Mouse (Mus musculus) cerebellum, adult 9-11 months (tissue): ENCODE measurements around the gene Pecam1.
"Not testable (repeated sequence)": the region's sequence is repeated elsewhere in the genome, so short reads cannot be mapped to it uniquely, and the experiment has no call there.

Source experiments
- DNase-seq: peaks from one replicate; pipeline ENCODE4 v3.0.0; 2022

The Pecam1 gene

DNA sequence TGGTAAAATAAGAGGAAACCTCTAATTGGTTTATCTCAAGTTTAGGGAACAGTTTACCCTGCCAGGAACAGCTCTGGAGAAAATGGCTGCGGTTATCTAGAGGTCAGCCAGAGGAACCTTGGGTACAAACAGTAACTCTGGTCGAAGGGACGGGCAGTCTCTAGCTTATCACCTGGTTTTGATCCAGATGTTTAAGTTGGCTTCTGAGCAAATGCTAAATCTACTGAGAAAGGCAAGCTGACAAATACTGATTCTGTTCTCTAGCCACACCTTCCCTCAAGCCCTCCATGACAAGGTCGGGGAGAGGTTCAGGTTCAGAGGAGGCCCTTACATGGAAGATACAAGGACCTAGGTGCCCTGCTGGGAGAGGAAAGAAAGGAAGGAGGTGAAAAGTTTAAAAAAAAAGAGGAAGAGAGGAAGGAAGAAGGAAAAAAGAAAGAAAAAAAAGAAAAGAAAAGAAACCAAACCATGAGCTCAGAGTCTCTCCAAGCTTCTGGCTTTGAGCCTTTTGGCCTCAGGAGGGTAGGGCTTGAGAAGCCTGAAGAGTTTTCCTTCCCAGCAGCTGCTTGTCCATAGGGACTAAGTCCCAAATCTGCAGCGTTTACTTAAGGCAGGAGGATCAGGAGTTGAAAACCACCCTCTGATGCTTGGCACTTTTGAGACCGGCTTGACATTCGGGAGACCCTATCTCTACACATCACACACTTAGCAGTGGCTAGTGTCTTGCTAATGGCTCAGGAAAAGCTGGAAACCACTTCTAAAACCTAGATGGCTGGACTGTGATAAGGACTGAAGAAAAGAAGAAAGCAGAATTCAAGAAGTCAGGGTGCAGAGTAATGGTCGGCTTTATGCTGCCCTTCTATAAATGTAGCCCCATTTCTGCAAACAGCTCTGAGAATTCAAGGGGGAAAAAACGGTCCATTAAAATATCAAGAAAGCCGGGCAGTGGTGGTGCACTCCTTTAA is 21.7 kb downstream of the Pecam1 start:
- DNase-seq, result no peak

DNA sequence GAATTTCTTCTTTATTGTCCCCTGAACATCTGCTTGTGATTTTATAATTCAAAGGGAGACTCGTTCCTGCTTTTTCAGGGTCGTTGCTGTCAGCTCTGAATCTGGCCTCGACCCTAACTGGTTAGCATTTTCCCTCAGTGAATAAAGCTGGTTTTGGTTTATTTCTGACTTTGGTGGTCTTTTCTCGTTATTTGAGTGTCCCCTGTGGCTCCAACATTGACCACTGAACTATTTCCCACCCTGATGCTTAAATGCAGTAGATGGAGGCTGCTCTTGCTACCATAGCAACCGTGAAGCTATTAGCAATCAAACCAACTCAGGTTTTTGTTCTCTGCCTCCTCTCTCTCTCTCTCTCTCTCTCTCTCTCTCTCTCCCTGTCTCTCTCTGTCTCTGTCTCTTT is 22.5 kb downstream of the Pecam1 start:
- no peak for DNase-seq

DNA sequence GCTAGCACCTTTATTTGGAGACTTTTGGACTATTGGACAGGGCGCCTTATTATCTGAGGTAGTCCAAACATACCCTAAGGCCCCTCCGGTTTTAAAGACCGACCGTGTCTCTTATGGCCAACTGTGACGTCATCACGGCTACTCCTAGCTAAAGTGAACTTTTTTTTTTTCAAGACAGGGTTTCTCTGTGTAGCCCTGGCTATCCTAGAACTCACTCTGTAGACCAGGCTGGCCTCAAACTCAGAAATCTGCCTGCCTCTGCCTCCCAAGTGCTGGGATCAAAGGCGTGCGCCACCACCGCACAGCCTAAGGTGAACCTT is 25.6 kb downstream of the Pecam1 start:
- not testable (repeated sequence) for DNase-seq

DNA sequence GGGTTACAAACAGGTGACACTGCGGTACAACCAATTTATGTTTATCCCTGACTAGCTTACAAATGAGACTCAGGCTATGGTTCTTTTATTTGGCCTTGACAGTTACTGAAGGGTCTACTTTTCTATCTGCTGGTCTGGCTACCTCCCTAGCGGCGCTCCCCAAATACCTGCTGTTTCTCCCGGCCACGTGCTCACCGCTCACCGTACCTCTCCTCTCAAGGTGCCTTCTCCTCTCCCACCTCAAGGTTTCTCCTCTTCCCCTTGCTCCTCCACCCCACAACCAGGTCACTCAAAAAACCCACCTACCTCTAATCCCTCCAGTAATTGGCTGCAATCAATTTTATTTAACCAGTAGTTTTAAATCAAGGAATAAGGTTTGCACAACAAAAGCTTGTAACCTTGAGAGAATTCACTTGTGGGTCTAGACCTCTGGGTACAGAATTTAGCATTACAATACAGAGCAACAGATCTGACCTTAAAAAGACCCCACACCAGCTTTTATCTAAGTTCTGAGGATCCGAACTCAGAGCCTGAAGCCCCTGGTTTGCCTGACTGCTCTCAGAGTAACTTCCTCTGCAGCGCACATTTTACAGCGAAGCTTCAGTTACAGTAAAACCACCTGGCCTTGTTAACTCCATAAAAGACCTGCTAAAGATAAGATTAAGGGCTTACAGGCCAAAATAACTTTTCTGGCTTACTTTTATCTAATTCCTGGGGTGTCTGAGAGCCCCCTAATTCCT is 26.1 kb downstream of the Pecam1 start:
- no peak for DNase-seq

DNA sequence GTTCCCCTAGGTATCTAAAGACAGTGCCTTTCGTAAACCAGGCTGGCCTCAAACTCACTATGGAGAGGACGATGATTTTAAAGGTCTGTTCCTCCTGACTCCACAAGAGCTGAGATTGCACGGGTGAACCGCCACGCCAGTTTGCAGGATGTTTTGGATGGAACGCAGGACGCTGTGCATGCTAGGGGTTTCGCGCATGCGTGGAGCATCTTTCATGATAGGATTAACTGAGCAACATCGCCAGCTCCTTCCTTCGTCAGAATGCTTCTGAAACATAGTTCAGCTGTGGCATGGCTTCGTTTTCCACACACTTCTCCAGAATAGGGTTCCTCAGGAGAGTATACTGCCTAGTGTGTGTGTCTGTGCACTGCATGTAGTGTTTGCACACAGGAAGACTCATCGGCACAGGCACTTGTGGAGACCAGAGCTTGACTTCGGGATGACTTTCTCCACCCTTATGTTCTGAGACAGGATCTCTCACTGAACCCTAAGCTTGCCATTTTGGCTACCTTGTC is 26.8 kb downstream of the Pecam1 start:
- DNase-seq, result peak; percentile 24

DNA sequence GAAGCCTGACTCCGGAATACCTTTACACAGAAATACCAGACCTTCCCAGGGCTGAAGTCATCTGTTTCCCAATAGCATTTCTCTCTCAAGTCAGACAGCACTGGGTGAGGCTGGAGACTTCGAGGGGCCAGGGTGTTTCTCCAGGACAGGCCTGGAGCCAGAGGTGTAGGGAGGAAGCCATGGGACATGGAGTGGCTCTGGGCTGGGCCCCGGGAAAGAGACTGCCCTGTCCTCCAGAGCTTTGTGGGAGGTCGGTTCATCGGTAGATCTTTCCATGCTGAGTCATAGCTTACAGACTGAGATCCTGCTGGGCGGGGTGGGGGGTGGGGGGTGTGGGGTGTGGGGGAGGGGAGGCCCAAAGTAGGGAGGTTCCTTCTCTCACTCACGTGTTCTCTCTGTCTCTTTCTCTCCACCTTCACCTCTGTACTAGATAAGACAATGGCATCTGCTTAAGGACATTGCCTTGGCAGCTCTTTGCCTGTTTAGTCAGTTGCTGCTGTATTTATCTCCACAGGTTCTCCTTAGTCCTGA is 27.5 kb downstream of the Pecam1 start:
- no peak for DNase-seq

DNA sequence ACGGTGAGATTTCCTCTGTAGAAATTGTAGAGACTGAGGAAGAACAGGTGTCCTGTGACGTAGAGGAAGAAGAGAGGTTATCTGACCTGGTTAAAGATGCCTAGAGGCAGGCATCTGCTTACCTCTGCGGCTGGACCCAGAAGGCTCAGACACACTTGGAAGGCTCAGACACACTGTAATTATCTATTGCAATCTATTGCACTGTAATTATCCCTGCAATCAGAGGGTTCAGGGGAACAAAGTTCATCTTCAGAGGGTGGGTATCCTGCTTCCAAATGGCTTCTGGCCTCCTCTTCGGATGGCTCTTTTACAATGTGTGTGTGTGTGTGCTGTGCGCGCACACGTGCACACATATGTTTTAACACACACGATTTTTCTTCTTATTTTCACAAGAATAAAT is 30.0 kb downstream of the Pecam1 start:
- no peak for DNase-seq

DNA sequence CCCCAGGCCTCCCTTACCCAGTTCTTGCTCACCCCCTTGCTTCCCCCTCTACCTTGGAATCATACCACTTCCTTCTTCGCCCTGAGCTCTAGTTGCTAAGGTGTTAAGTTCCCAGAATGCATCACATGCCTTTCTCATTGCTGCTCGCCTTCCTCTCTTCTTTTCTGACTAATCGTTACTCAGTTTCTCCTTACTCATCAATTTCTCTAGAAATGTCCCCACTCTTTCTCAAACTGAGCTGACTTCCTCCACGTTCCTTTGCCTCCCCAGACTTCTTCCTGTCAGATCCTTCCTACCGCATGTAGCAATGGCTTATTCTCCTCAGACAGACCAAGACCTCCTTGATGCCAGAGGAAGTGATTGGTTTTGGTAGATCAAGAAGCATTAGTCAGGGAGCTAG is 33.9 kb downstream of the Pecam1 start:
- DNase-seq, result no peak

DNA sequence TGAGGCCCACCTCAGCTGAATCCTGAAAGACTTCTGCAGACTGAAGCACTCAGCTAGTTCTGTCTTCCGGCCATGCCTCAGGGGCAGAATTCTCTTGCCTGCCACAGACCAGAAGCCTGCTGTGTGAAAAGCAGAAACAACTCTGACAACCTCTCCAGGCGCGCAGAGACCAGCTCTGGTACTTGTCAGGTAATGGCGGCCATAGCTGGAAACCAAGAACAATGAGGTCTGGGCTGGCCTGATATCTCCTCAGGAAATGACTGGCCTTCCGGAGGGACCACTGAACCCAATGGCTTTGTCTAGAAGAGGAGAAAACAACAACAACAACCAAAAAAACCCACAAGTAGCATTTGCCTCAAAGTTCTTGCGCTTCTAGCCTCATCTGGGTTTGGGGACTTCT is 35.4 kb downstream of the Pecam1 start:
- DNase-seq, result no peak

DNA sequence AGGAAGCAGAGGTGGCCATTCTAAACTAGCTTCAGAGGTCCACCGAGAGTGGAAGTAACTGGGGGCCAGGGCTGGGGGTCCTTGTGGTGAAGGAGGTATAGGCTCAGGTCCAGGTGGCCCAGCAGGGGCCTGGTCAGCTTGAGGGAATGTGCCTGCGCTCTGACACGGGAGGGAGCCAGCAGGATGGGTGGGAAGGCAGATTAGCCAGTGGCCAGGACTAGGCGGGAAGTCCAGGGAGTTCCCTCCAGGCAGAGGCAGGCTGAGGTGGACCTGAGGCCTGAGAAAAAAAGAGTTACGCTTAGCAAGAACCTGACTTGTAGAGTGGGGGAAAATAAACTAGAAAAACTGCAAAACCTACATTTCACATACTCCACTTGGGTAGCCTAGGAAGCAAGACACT is 39.6 kb downstream of the Pecam1 start:
- no peak for DNase-seq

DNA sequence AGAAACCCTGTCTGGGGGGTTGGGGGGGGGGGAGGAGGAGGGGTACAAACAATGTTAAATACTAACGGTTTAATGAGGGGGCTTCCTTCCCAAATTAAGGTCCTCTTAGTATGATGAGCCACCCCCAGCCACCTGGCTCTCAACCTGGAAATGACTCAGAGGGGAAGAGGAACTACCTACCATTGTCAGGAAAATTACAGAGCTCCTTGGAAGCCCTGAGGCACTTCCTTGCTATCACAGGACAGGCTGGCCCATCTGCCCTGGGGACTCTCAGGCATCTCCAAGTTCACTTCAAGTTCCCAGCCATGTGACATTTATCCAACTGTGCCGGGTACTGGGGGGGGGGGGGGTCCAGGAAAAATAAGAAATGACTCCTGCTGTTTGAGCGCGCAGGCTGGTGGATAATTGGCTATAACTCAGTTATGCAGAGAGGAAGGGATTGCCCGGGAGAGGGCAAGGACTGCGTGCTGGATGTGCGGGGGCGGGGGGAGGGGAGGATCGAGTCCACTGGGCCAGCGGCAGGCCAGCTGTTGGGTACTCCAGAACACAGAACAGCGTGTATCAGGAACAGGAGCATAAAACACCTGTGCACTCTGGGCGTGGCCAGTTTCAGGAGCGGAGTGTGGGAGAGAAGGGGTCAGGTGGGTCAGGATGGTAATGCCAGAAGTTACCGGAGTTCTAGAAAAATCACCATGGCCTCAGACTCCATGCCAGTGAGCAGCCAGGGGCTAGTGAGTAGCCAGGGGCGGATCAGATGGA is 41.0 kb downstream of the Pecam1 start:
- DNase-seq, result no peak

DNA sequence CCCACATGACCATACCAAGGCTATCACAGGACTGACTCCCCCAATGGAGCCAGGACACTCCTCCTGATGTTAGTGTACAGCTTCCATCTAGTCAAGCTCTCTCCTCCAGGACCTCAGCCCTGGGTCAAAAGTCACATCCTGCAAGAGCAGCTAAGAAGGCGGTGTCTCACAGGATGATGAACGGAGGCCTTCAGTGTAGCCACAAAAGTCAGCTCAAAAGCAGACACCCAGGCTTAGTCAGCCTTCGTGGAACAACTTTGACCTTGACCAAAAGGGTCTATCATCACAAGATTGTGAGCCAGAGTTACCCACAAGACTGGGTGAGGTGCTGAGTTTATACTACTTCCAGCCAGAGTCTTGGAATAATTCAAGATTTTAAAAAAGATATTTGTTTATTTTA is 42.6 kb downstream of the Pecam1 start:
- no peak for DNase-seq

DNA sequence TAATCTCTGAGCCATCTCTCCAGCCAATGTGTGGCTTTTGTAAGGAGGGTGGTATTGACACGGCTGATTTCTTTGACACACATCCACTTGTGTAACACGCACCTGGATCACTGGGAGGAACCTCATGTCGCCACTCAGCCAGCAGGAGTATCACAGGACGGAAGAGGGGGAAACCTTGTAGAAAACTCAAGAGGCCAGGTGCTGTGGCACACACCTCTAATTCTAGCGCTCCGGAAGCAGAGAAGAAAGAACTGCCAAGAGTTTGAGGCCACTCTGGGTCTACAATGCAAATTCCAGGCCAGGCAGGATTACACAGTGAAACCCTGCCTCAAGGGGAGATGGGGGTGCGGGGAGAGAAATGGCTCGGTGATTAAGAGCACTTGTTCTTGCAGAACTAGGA is 43.3 kb downstream of the Pecam1 start:
- no peak for DNase-seq

DNA sequence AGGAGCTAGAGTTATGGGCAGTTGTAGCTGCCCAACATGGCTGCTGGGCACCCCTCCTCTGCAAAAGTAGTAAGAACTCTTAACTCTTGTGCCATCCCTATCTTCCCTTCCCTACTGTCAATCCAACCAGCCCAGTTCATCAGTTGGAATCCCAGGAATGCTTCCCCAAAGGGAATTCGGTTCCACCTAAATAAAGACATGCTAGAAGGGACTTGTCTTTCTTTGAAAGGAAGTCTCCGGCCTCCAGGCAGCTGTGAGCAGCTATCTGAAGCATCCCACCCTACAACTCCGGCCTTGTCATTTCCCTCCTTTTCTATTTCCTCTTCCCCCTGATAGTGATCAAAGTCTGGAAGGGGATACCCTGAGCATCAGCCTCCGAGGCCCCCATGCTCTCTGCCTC is 44.2 kb downstream of the Pecam1 start:
- no peak for DNase-seq

DNA sequence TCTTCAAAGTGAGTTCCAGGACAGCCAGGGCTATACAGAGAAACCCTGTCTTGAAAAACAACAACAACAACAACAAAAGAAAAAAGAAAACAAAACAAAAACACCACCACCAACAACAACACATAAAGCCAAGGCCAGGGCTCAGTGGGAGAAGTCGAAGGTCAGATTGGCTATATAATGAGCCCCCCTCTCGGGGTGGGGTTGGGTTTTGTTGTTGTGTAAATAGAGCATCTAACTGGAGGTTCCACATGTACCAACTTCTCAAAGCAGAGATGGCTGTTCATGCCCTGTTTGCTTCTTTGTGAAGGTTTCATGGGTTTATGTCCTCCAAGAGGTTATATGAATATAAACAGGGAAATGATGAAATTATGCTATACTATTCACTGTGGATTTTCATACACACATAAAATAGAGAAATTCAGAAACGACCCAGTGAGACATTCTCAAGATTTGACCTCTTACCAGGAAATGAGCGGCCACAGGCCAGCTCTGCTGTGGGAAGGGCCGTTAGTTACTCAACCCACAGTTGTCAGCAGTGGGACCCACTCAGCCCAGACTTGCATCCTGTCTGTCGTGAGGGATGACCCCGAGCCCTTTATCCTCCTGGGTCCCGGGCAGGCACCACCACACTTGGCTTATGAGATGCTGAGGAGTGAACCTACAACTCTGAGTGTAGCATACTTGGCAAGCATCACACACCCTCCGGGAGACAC is 45.9 kb downstream of the Pecam1 start:
- DNase-seq, result no peak

DNA sequence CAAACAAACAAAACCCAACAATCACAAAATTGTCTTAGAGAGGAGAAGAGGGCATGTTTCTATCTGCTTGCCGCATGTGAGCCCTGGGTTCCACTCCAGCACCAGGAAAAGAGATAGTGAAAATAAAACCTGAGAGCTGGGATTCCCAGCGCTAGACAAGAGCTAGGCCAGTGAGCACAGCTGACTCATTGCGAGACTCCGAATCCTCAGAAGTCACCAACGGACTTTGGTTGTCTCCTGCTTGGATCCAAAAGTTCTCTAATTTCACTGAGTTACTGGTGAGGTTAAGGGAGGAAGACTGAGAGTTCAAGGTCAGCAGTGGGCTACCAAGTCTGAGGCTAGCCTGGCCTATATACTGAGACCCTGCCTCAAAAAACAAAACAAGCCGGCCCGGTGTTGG is 46.5 kb downstream of the Pecam1 start:
- no peak for DNase-seq

DNA sequence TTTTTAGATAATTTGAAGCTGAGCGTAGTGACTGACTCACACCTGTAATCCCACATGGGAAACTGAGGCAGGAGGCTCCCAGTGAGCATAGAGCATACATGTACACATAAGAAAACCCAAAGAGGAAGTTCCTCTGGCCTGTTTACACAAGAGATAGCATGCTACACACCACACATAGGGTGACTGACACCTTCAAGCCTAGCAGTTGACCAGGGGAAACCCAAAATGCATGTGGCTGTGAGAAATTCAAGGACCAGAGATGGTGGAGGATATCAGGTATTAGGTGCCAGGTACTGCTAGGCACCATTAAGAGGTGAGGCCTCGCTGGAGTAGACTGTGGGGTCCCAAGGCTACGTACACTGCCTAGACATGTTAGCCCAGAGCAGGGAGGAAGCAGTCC is 47.8 kb downstream of the Pecam1 start:
- DNase-seq, result no peak

DNA sequence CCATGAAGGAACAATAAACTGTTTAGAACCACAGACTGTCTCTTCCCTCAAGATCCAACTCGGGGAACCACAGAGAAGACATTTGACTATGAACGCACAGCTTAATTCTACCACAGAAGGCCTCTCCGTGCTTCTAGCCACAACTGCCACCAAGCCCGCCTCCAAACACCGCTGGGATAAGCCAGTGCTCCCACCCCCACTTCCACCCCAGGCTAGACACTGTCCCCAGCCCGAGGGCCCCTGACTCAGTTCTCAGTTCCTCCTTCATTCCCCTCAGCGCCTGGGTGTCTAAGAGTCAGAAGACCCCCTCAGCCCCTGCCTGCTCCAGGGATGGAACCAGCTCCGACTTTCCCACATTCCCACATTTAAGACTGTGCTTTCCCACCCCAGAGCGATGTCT is 48.8 kb downstream of the Pecam1 start:
- DNase-seq, result no peak

DNA sequence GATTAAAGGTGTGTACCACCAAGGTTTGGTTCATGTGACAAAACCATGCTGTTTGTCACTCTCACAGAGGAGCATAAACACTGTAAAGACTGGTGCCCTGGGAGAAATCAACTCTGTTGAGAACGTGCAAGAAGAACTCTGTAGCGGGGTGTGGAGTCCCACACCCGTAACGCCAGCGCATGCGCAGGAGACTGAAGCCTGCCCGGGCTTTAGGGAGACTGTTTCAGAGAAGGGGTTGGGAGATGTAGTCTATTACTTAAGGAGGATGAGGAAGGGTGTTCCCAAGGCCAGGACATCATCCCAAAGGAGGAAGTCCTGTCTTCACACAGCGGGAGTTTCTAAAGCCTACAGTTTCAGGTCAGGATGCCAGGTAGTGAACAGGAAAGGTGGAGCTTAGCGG is 51.3 kb downstream of the Pecam1 start:
- no peak for DNase-seq

DNA sequence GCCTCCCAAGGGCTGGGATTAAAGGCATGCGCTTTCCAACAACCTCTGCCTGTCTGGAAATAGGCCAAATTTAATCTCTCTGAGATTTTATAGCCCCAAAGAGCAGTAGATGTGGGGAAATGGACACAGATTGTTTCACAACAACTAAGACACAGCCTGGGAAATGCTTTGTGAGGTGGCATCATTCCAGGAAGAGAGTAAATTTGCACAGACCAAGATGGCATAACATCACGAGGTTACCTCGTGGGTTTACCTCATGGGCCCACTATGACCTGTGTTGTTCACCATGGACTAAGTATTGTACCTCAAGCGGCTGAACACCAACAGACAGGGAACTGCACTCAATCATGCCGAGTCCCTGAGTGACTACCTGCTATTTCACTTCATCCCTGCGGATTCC is 52.1 kb downstream of the Pecam1 start:
- no peak for DNase-seq

DNA sequence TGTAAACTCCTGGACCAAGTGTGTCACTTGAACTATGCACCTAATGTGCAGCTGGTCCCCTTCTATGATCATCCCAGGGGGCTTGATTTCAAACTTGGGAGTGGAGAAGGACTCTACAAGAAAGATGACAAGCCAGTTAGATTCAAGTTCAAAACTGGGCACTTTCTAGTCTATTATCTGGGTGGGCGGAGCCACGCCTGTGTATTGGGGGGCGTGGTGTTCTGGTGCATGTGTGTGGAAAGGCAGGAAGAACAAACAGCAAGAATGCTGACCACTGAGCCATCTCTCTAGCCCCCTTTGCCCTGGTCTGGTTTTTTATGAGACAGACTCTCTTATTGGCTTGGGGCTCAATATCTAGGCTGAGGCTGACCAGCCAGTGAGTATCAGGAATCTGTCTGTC is 54.5 kb downstream of the Pecam1 start:
- no peak for DNase-seq

DNA sequence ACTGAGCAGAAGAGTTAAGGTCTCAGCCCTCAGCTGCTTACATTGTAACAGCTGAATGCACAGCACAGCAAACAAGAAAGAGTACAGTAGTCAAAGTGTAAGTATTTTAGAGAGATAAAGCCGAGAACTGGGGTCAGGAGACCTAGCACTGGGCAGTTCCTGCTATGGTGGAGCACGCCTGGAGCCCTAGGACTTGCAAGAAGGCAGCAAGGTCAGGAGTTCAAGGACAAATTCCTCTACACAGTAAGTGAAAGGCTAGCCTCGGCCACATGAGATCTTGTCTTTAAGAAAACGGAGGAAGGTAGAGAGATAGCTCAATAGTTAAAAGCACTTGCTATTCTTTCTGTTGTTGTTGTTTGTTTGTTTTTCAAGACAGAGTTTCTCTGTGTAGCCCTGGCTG is 57.5 kb downstream of the Pecam1 start:
- no peak for DNase-seq

DNA sequence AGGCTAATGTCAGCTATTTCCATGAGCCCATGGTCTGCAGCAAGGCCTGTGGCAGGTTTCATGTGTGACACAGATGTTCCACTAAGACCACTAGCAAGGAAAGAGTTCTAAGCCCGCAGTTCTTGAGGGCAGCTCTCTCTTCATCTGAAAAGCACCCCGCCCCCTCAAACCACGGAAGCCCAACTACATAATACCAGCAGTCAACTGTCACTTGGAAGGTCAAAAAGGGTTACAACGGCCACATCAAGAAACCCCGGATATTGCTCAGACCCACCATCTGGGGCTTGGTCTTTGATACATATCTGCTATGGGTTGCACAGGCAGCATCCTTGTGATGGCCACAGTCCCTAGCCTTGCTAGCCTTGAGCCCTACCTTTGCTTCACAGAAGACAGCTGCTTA is 62.1 kb downstream of the Pecam1 start:
- no peak for DNase-seq
